Mouse (Mus musculus) hindbrain, embryonic 11.5 days (tissue): Measurements from ENCODE around the gene Dmrt1. TPM values are rescaled to one million over a fixed set of nuclear protein-coding genes. Genes with fewer than 3 reads are reported as not detected.

Experiments used
- ATAC-seq: fragments of 200-750 bp; cut with Nextera tagmentation; 2 replicates; pipeline ENCODE4 v1.8.0; 2017; ENCODE audit warnings: mild to moderate bottlenecking, moderate TSS enrichment, moderate library complexity; ENCODE audit not compliant: low FRiP score
- DNase-seq: peaks from one replicate; pipeline ENCODE4 v3.0.0-alpha.2; 2015; ENCODE audit warnings: low spot score
- H3K27ac ChIP-seq: fragments of 300-500 bp; sonication (generic); 2 replicates; pipeline ENCODE4 v1.5.1; 2014; ENCODE audit warnings: mild to moderate bottlenecking, low read depth, low read length
- H3K27me3 ChIP-seq: fragments of 300-500 bp; sonication (generic); 2 replicates; pipeline ENCODE4 v1.6.1; 2014; ENCODE audit warnings: mild to moderate bottlenecking, low read length, moderate library complexity, mixed read lengths; ENCODE audit not compliant: control insufficient read depth, insufficient read depth
- H3K36me3 ChIP-seq: fragments of 300-500 bp; sonication (generic); 2 replicates; pipeline ENCODE4 v1.6.1; 2014; ENCODE audit warnings: mild to moderate bottlenecking, low read length, moderate library complexity, mixed read lengths; ENCODE audit not compliant: control insufficient read depth, insufficient read depth
- H3K4me1 ChIP-seq: fragments of 300-500 bp; sonication (generic); replicated peaks from 2 replicates; pipeline ENCODE4 v1.6.1; 2014; ENCODE audit warnings: low read length, mixed read lengths; ENCODE audit not compliant: control insufficient read depth, insufficient read depth
- H3K4me2 ChIP-seq: fragments of 300-500 bp; sonication (generic); replicated peaks from 2 replicates; pipeline ENCODE4 v1.6.1; 2014; ENCODE audit warnings: mild to moderate bottlenecking, low read depth, low read length
- H3K4me3 ChIP-seq: fragments of 300-500 bp; sonication (generic); 2 replicates; pipeline ENCODE4 v1.5.1; 2014; ENCODE audit warnings: low read depth, low read length
- H3K9ac ChIP-seq: fragments of 300-500 bp; sonication (generic); 2 replicates; pipeline ENCODE4 v1.6.1; 2014; ENCODE audit warnings: low read depth, low read length
- H3K9me3 ChIP-seq: fragments of 300-500 bp; sonication (generic); 2 replicates; pipeline ENCODE4 v1.6.1; 2016; ENCODE audit warnings: low read length; ENCODE audit not compliant: control insufficient read depth
- WGBS: fragments of 180-500 bp; shearing (Covaris S2); extraction: QIAGEN DNeasy Blood & Tissue Kit; methylation state at CpG from one replicate; pipeline ENCODE4 v1.1.7; 2014; 5-methylcytosine and 5-hydroxymethylcytosine counted together
- polyA plus RNA-seq: library from polyadenylated mRNA; unstranded; fragments of >200 nt; fragmentation: Nextera tagmentation; extraction: Ambion mirVana; gene quantifications from 2 replicates; pipeline ENCODE4 v1.2.1, GENCODE M21; 2014

Dmrt1 gene
- polyA plus RNA-seq, 1 experiment from 2014 or later: 0.15 TPM

- H3K4me2 ChIP-seq: peak within 1 kb of the TSS; percentile 61
- no peaks in the 10 kb centered on the region for H3K9me3 ChIP-seq
- H3K4me3 ChIP-seq: peak within 1 kb of the TSS; percentile 31
- H3K4me1 ChIP-seq: peaks cover 16% of the 10 kb centered on the region
- no peak within 1 kb of the TSS for H3K9ac ChIP-seq
- peak; percentile 67 for DNase-seq
- H3K27me3 ChIP-seq: peaks cover 94% of the 10 kb centered on the region
- 0% methylated on average over 13 of the region's 29 CpGs for WGBS
- ATAC-seq: peak; percentile 28; the same call in 1 of the 2 replicates
- H3K36me3 ChIP-seq: no peaks in the 10 kb centered on the region
- no peak within 1 kb of the TSS for H3K27ac ChIP-seq
These were observed 104.6 kb downstream of the Dmrt1 start, which contains the start of gene Dmrt3 for GRCm38 (mm10) chr19:25610015-25610410. Dmrt3 (plus strand) TSS chr19:25610301.

DNA sequence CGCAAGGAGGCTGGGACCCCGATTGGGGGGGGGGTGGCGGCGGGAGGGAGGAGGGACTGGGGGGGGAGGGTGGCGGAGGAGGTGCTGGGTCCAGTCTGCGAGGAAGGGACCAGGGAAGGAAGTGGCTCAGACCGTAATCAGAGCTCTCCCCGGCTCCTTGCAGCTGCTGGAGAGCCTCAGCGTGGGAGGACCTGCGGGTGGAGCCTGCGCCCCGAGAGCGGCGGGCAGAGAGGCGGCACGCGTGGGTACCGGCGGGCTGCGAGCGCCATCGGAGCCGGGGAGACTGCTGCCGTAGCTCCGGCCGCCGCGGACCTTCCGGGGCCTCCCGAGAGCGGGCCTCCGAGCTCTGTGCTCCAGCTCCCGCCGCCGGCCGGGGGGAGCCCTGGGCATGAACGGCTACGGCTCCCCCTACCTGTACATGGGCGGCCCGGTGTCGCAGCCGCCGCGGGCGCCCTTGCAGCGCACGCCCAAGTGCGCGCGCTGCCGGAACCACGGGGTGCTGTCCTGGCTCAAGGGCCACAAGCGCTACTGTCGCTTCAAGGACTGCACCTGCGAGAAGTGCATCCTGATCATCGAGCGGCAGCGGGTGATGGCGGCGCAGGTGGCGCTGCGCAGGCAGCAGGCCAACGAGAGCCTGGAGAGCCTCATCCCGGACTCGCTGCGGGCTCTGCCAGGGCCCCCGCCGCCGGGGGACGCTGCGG lies 105.1 kb downstream of the Dmrt1 start:
- H3K27ac ChIP-seq: no peak overlapping the region
- peak; percentile 67 for DNase-seq

GRCm38 (mm10) chr19:25611116-25611515 lies 105.7 kb downstream of the Dmrt1 start:
- H3K27ac ChIP-seq: no peak overlapping the region
- DNase-seq (peak; percentile 67), ATAC-seq (peak; percentile 55)
- peaks cover 12% of the 10 kb centered on the region for H3K4me1 ChIP-seq
- 0% methylated on average over 32 of the region's 42 CpGs for WGBS
- peaks cover 94% of the 10 kb centered on the region for H3K27me3 ChIP-seq
- no peaks in the 10 kb centered on the region for H3K36me3 ChIP-seq
- no peak overlapping the region for H3K9ac ChIP-seq
- H3K9me3 ChIP-seq: no peaks in the 10 kb centered on the region
- peak overlapping the region; percentile 61 for H3K4me2 ChIP-seq
- peak overlapping the region; percentile 31 for H3K4me3 ChIP-seq

More for the DNA sequence above, 105.1 kb downstream of the Dmrt1 start:
- Histone ChIP-seq H3K36me3 (no peaks in the 10 kb centered on the region), H3K4me1 (peaks cover 15% of the 10 kb centered on the region), H3K4me3 (peak overlapping the region; percentile 31), H3K9ac (no peak overlapping the region), H3K9me3 (no peaks in the 10 kb centered on the region), H3K4me2 (peak overlapping the region; percentile 61), H3K27me3 (peaks cover 94% of the 10 kb centered on the region)
- WGBS: 0% methylated on average over 41 of the region's 71 CpGs
- peak; percentile 36 for ATAC-seq

- no peak overlapping the region for H3K9ac ChIP-seq
- DNase-seq (peak; percentile 56), ATAC-seq (no peak)
- H3K4me3 ChIP-seq: no peak overlapping the region
- H3K36me3 ChIP-seq: no peaks in the 10 kb centered on the region
- no peak overlapping the region for H3K27ac ChIP-seq
- H3K27me3 ChIP-seq: peaks cover 91% of the 10 kb centered on the region
- H3K4me1 ChIP-seq: peaks cover 12% of the 10 kb centered on the region
- no peak overlapping the region for H3K4me2 ChIP-seq
- no peaks in the 10 kb centered on the region for H3K9me3 ChIP-seq
- 3% methylated on average over 16 of the region's 16 CpGs for WGBS
These were observed 106.7 kb downstream of the Dmrt1 start for GRCm38 (mm10) chr19:25611876-25612805.

GRCm38 (mm10) chr19:25612806-25613295 lies 107.4 kb downstream of the Dmrt1 start:
- Histone ChIP-seq H3K27ac (no peak overlapping the region), H3K9me3 (no peaks in the 10 kb centered on the region), H3K4me1 (peaks cover 12% of the 10 kb centered on the region), H3K9ac (no peak overlapping the region), H3K27me3 (peaks cover 86% of the 10 kb centered on the region), H3K4me3 (no peak overlapping the region), H3K36me3 (no peaks in the 10 kb centered on the region), H3K4me2 (no peak overlapping the region)
- DNase-seq (peak; percentile 52), ATAC-seq (no peak)
- 2% methylated on average over 6 of the region's 6 CpGs for WGBS

DNA sequence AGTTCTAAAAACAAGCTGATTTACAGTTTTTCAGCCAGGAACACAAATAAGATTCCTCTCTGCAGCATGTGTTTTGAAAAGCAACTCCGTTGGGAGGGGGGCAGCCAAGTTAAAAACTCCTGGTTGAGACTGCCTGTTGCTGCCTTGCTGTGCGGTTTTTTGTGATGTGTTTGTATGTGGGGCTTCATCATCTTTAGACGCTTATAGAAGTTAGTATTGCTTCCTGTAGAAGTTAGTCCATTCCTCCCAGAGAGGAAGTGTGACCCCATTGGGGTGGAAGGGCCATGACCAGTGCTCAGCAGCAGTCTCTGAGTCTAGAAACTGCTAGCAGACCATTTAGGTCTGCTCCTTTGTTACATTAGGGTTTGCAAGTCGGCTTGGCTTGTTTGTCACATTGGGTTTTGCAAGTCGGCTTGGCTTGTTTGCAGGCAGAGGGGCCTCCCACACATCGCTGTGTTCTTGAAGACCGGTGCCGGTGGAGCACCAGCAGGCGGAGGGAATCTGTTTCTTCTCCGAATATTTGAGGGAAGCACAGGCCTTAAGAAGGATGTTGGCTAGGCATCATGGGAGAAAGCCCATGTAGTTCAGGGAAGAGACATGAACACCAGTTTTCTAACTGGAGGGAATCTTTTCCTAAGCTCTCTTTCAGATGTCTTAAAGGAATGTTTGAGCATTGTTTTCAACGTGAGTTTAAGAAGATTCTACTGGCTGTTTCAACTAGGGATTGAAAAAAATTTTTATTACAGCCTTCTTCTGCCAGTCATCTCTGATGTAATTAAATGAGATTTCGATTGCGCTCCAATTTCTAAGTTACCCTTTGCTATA lies 108.3 kb downstream of the Dmrt1 start:
- H3K4me2 ChIP-seq: no peak overlapping the region
- no peak overlapping the region for H3K4me3 ChIP-seq
- ATAC-seq (no peak), DNase-seq (peak; percentile 60)
- H3K27ac ChIP-seq: no peak overlapping the region
- 4% methylated on average over 13 of the region's 13 CpGs for WGBS
- no peaks in the 10 kb centered on the region for H3K36me3 ChIP-seq
- peaks cover 12% of the 10 kb centered on the region for H3K4me1 ChIP-seq
- no peaks in the 10 kb centered on the region for H3K9me3 ChIP-seq
- no peak overlapping the region for H3K9ac ChIP-seq
- H3K27me3 ChIP-seq: peaks cover 82% of the 10 kb centered on the region

DNA sequence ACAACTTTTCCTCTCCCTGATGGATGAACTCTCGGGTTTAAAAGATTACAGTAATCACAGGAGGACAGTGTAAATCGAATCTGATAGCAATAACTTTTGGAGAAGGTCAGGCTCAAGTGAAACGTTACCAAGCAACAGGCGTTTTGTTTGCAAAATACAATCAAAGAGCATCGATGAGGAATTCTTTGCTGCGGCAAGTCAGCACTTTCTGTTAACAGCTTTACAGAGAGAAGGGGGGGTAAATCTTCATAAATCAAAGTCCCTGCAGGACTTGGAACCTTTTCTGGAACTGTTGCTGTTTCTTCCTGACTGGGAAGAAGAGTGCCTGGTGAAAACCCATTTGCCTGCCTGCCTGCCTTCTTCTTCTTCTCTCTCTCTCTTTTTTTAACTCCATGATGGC lies 110.5 kb downstream of the Dmrt1 start:
- Histone ChIP-seq H3K4me3 (no peak overlapping the region), H3K36me3 (no peaks in the 10 kb centered on the region), H3K4me2 (no peak overlapping the region), H3K27me3 (peaks cover 75% of the 10 kb centered on the region), H3K9me3 (no peaks in the 10 kb centered on the region), H3K9ac (no peak overlapping the region), H3K4me1 (peaks cover 4% of the 10 kb centered on the region), H3K27ac (no peak overlapping the region)
- peak; percentile 11 for DNase-seq
- 27% methylated on average over 6 of the region's 6 CpGs for WGBS
- no peak for ATAC-seq
